Mouse (Mus musculus): ENCODE measurements around the gene Cyb5d2. TPM values are rescaled to one million over a fixed set of nuclear protein-coding genes. Genes with fewer than 3 reads are reported as not detected.

Cyb5d2 gene
- polyA plus RNA-seq, 1 experiment from 2014 or later: 6.7 TPM

GRCm38 (mm10) chr11:72807992-72808391 is 12.1 kb upstream of the Cyb5d2 start:
- Histone ChIP-seq H3K27me3 (ENCODE audit: insufficient read depth, low read length) (no peaks in the 10 kb centered on the region), H3K36me3 (ENCODE audit: insufficient read depth, low read length) (no peaks in the 10 kb centered on the region), H3K9me3 (ENCODE audit: low read length) (no peaks in the 10 kb centered on the region), H3K4me3 (ENCODE audit: low read length) (no peak overlapping the region), H3K27ac (ENCODE audit: low read length) (no peak overlapping the region), H3K4me1 (ENCODE audit: insufficient read depth, low read length) (no peaks in the 10 kb centered on the region), H3K9ac (replicated peaks; ENCODE audit: low read length) (no peak overlapping the region), H3K4me2 (replicated peaks; ENCODE audit: low read depth, low read length) (no peak overlapping the region)
- WGBS: 70% methylated on average over 4 of the region's 4 CpGs
- no peak for ATAC-seq (ENCODE audit: low FRiP score, low TSS enrichment)

DNA sequence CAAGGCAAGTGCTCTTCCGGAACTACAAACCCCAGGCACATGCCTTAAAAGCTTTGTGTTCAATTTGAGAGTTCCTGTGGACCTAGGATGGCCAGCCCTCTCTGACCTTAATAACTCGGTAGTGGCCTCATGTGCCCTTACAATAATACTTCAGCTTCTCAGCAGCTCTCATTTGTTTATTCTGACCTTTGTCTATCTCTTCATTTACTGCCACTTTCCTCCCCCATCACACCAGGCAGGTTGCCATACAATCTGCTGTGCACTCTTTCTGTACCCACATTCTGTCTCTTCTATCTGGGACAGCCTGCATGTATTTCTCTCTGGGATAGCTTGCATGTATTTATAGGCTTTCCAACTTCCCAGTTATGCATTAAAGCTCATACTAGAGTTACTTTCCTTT is 10.6 kb upstream of the Cyb5d2 start:
- no peak for ATAC-seq (ENCODE audit: low FRiP score, low TSS enrichment)

GRCm38 (mm10) chr11:72805232-72805631 is 9.3 kb upstream of the Cyb5d2 start:
- Histone ChIP-seq H3K36me3 (ENCODE audit: insufficient read depth, low read length) (no peaks in the 10 kb centered on the region), H3K27me3 (ENCODE audit: insufficient read depth, low read length) (no peaks in the 10 kb centered on the region), H3K4me1 (ENCODE audit: insufficient read depth, low read length) (no peaks in the 10 kb centered on the region), H3K4me3 (ENCODE audit: low read length) (no peak overlapping the region), H3K4me2 (replicated peaks; ENCODE audit: low read depth, low read length) (no peak overlapping the region), H3K9ac (replicated peaks; ENCODE audit: low read length) (no peak overlapping the region), H3K9me3 (ENCODE audit: low read length) (no peaks in the 10 kb centered on the region), H3K27ac (ENCODE audit: low read length) (no peak overlapping the region)
- WGBS: 90% methylated on average over 3 of the region's 3 CpGs
- no peak for ATAC-seq (ENCODE audit: low FRiP score, low TSS enrichment)

More for the DNA sequence above, 10.6 kb upstream of the Cyb5d2 start:
- H3K4me1 ChIP-seq (ENCODE audit: insufficient read depth, low read length): no peaks in the 10 kb centered on the region
- H3K27ac ChIP-seq (ENCODE audit: low read length): no peak overlapping the region
- no peaks in the 10 kb centered on the region for H3K9me3 ChIP-seq (ENCODE audit: low read length)
- no peak overlapping the region for H3K4me2 ChIP-seq (replicated peaks; ENCODE audit: low read depth, low read length)
- no peak overlapping the region for H3K4me3 ChIP-seq (ENCODE audit: low read length)
- no peak overlapping the region for H3K9ac ChIP-seq (replicated peaks; ENCODE audit: low read length)
- H3K27me3 ChIP-seq (ENCODE audit: insufficient read depth, low read length): no peaks in the 10 kb centered on the region
- 82% methylated on average over 2 of the region's 2 CpGs for WGBS
- no peaks in the 10 kb centered on the region for H3K36me3 ChIP-seq (ENCODE audit: insufficient read depth, low read length)

DNA sequence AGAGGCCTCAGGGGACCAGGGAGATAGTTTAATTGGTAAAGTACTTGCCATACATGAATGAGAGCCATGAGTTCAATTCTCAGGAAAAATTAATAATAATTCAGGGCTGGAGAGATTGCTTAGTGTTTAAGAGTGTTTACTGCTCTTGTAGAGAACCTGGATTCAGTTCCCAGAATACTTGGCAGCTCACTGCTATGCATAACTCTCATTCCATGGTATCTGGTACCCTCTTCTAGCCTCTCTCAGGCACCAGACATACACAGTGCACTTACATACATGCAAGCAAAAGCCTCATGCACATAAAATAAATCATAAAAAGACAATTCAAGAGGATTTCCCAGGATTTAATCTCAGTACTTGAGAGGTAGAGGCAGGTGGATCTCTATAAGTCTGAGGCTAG is 8.6 kb upstream of the Cyb5d2 start:
- Histone ChIP-seq H3K4me1 (ENCODE audit: insufficient read depth, low read length) (no peaks in the 10 kb centered on the region), H3K27ac (ENCODE audit: low read length) (no peak overlapping the region), H3K9ac (replicated peaks; ENCODE audit: low read length) (no peak overlapping the region), H3K4me2 (replicated peaks; ENCODE audit: low read depth, low read length) (no peak overlapping the region), H3K4me3 (ENCODE audit: low read length) (no peak overlapping the region), H3K9me3 (ENCODE audit: low read length) (no peaks in the 10 kb centered on the region), H3K27me3 (ENCODE audit: insufficient read depth, low read length) (no peaks in the 10 kb centered on the region), H3K36me3 (ENCODE audit: insufficient read depth, low read length) (no peaks in the 10 kb centered on the region)
- ATAC-seq (ENCODE audit: low FRiP score, low TSS enrichment): no peak

DNA sequence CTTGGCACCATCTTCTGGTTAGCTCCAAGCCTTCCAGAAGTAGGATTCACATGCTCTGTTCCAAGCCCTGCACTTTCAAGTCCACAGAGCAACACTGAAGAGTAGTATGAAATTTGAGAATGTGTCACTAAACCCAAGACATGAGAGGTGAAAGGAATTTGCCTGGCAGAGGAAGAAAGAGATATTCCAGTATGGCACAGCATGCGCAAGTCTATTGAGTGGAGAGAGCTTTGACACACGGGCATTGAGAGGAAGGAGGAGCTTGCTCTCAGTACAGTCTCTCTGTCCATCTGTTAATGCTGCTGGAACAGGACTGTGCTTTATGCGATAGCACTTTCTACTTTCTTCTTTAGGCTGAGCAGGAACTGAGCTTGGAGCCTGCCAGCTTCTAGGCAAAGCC is 7.1 kb upstream of the Cyb5d2 start:
- H3K36me3 ChIP-seq (ENCODE audit: insufficient read depth, low read length): no peaks in the 10 kb centered on the region
- no peaks in the 10 kb centered on the region for H3K27me3 ChIP-seq (ENCODE audit: insufficient read depth, low read length)
- no peak overlapping the region for H3K4me2 ChIP-seq (replicated peaks; ENCODE audit: low read depth, low read length)
- WGBS: 80% methylated on average over 3 of the region's 3 CpGs
- ATAC-seq (ENCODE audit: low FRiP score, low TSS enrichment): no peak
- no peak overlapping the region for H3K27ac ChIP-seq (ENCODE audit: low read length)
- H3K9ac ChIP-seq (replicated peaks; ENCODE audit: low read length): no peak overlapping the region
- H3K4me1 ChIP-seq (ENCODE audit: insufficient read depth, low read length): peaks cover 4% of the 10 kb centered on the region; the same call in 1 of the 2 replicates
- no peak overlapping the region for H3K4me3 ChIP-seq (ENCODE audit: low read length)
- no peaks in the 10 kb centered on the region for H3K9me3 ChIP-seq (ENCODE audit: low read length)

GRCm38 (mm10) chr11:72801182-72801581 is 5.2 kb upstream of the Cyb5d2 start:
- H3K36me3 ChIP-seq (ENCODE audit: insufficient read depth, low read length): no peaks in the 10 kb centered on the region
- no peaks in the 10 kb centered on the region for H3K27me3 ChIP-seq (ENCODE audit: insufficient read depth, low read length)
- no peak overlapping the region for H3K4me3 ChIP-seq (ENCODE audit: low read length)
- no peak overlapping the region for H3K27ac ChIP-seq (ENCODE audit: low read length)
- no peak overlapping the region for H3K4me2 ChIP-seq (replicated peaks; ENCODE audit: low read depth, low read length)
- H3K9me3 ChIP-seq (ENCODE audit: low read length): no peaks in the 10 kb centered on the region
- ATAC-seq (ENCODE audit: low FRiP score, low TSS enrichment): no peak
- H3K9ac ChIP-seq (replicated peaks; ENCODE audit: low read length): no peak overlapping the region
- peaks cover 12% of the 10 kb centered on the region for H3K4me1 ChIP-seq (ENCODE audit: insufficient read depth, low read length)

- no peak for ATAC-seq (ENCODE audit: low FRiP score, low TSS enrichment)
- no peaks in the 10 kb centered on the region for H3K9me3 ChIP-seq (ENCODE audit: low read length)
- H3K4me3 ChIP-seq (ENCODE audit: low read length): no peak overlapping the region
- H3K27ac ChIP-seq (ENCODE audit: low read length): no peak overlapping the region
- H3K4me2 ChIP-seq (replicated peaks; ENCODE audit: low read depth, low read length): no peak overlapping the region
- H3K9ac ChIP-seq (replicated peaks; ENCODE audit: low read length): no peak overlapping the region
- no peaks in the 10 kb centered on the region for H3K36me3 ChIP-seq (ENCODE audit: insufficient read depth, low read length)
- H3K27me3 ChIP-seq (ENCODE audit: insufficient read depth, low read length): no peaks in the 10 kb centered on the region
- H3K4me1 ChIP-seq (ENCODE audit: insufficient read depth, low read length): peaks cover 15% of the 10 kb centered on the region
These were observed 2.2 kb upstream of the Cyb5d2 start for GRCm38 (mm10) chr11:72798112-72798511.

DNA sequence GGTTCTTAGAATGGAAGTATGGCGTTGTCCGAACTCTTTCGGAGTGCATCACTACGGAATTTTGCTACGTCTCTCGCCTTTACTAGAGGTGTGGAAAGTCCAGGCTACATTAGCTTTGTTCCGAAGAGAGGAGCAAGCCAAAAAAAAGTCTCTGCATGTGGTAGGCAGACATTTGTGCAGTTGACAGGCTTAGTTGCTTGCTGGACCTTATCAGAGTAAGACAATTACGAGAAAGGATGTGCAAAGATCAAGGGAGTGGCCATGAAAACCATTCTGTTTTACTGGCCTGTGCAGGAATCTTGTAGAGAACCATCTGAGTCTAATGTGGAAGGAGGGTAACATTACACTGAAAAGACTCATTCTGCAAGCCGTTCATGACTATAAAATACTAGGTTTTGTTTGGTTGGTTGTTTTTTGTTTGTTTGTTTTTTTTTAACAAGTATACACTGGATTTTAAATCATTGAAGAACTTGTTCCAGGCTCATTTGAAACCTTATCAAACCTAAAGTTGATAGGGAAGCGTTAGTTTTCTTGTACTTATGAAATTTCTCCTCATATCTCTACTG is 914 bp upstream of the Cyb5d2 start:
- WGBS: 13% methylated on average over 10 of the region's 10 CpGs
- Histone ChIP-seq H3K9me3 (ENCODE audit: low read length) (no peaks in the 10 kb centered on the region), H3K27ac (ENCODE audit: low read length) (no peak overlapping the region), H3K4me1 (ENCODE audit: insufficient read depth, low read length) (peaks cover 15% of the 10 kb centered on the region), H3K4me3 (ENCODE audit: low read length) (peak overlapping the region; percentile 99), H3K36me3 (ENCODE audit: insufficient read depth, low read length) (no peaks in the 10 kb centered on the region), H3K4me2 (replicated peaks; ENCODE audit: low read depth, low read length) (peak overlapping the region; percentile 89), H3K27me3 (ENCODE audit: insufficient read depth, low read length) (no peaks in the 10 kb centered on the region), H3K9ac (replicated peaks; ENCODE audit: low read length) (peak overlapping the region; percentile 86)
- no peak; the same call in 1 of the 2 replicates for ATAC-seq (ENCODE audit: low FRiP score, low TSS enrichment)

DNA sequence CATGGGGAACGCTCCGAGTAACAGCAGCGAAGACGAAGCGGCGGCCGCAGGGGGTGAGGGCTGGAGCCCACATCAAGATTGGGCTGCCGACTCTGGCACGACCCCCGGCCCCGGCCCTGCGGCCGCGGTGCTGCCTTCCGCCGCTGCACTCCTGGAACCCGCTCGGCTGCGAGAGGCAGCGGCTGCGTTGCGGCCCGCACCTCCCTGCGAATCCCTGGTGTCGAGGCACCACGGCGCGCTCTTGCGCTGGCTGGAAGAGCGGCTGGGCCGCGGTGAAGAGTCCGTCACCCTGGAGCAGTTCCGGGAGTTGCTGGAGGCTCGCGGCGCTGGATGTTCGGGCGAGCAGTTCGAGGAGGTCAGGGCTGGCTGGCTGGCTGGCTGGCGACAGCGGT is 350 bp upstream of the Cyb5d2 start:
- H3K4me2 ChIP-seq (replicated peaks; ENCODE audit: low read depth, low read length): peak overlapping the region; percentile 89
- no peaks in the 10 kb centered on the region for H3K36me3 ChIP-seq (ENCODE audit: insufficient read depth, low read length)
- peaks cover 15% of the 10 kb centered on the region for H3K4me1 ChIP-seq (ENCODE audit: insufficient read depth, low read length)
- peak overlapping the region; percentile 13; the same call in 1 of the 2 replicates for H3K27ac ChIP-seq (ENCODE audit: low read length)
- under 1% methylated on average over 42 of the region's 42 CpGs for WGBS
- H3K27me3 ChIP-seq (ENCODE audit: insufficient read depth, low read length): no peaks in the 10 kb centered on the region
- ATAC-seq (ENCODE audit: low FRiP score, low TSS enrichment): no peak; the same call in 1 of the 2 replicates
- peak overlapping the region; percentile 99 for H3K4me3 ChIP-seq (ENCODE audit: low read length)
- H3K9ac ChIP-seq (replicated peaks; ENCODE audit: low read length): peak overlapping the region; percentile 86
- no peaks in the 10 kb centered on the region for H3K9me3 ChIP-seq (ENCODE audit: low read length)

GRCm38 (mm10) chr11:72795149-72795454 is 840 bp downstream of the Cyb5d2 start:
- Histone ChIP-seq H3K4me1 (ENCODE audit: insufficient read depth, low read length) (peaks cover 15% of the 10 kb centered on the region), H3K4me3 (ENCODE audit: low read length) (peak overlapping the region; percentile 99), H3K9ac (replicated peaks; ENCODE audit: low read length) (peak overlapping the region; percentile 89), H3K4me2 (replicated peaks; ENCODE audit: low read depth, low read length) (peak overlapping the region; percentile 69), H3K9me3 (ENCODE audit: low read length) (no peaks in the 10 kb centered on the region), H3K36me3 (ENCODE audit: insufficient read depth, low read length) (no peaks in the 10 kb centered on the region), H3K27ac (ENCODE audit: low read length) (peak overlapping the region; percentile 83), H3K27me3 (ENCODE audit: insufficient read depth, low read length) (no peaks in the 10 kb centered on the region)
- WGBS: 19% methylated on average over 14 of the region's 14 CpGs
- peak; percentile 55 for ATAC-seq (ENCODE audit: low FRiP score, low TSS enrichment)

Measured in kidney, embryonic 16.5 days (tissue).